Mouse (Mus musculus) heart, adult 2 months (tissue): ENCODE data around the gene Ccdc190. TPM values are rescaled to one million over a fixed set of nuclear protein-coding genes. Genes with fewer than 3 reads are reported as not detected.

Source experiments
- DNase-seq, 2 experiments: peaks; one replicate each; pipeline ENCODE4 v3.0.0; 2021
- H3K27ac ChIP-seq: fragments of 200-600 bp; 2 replicates; pipeline ENCODE4 v1.8.1; 2022
- H3K27me3 ChIP-seq: fragments of 200-500 bp; 2 replicates; pipeline ENCODE4 v1.6.1; 2012; ENCODE audit warnings: mild to moderate bottlenecking, low read length, inconsistent platforms, mixed read lengths; ENCODE audit not compliant: control insufficient read depth, insufficient read depth
- H3K36me3 ChIP-seq: fragments of 200-500 bp; 2 replicates; pipeline ENCODE4 v1.6.1; 2012; ENCODE audit warnings: low read length, inconsistent platforms; ENCODE audit not compliant: control insufficient read depth, insufficient read depth
- H3K4me1 ChIP-seq: fragments of 200-500 bp; 2 replicates; pipeline ENCODE4 v1.6.1; 2011; ENCODE audit warnings: low read length; ENCODE audit not compliant: control insufficient read depth, insufficient read depth
- H3K4me3 ChIP-seq: fragments of 200-600 bp; 2 replicates; pipeline ENCODE4 v1.8.1; 2022
- H3K79me2 ChIP-seq: fragments of 200-500 bp; replicated peaks from 2 replicates; pipeline ENCODE4 v1.6.1; 2012; ENCODE audit warnings: mild to moderate bottlenecking, inconsistent platforms, low read length, moderate library complexity, mixed read lengths; ENCODE audit not compliant: control insufficient read depth, insufficient read depth
- H3K9ac ChIP-seq: fragments of 200-500 bp; 2 replicates; pipeline ENCODE4 v1.6.1; 2012; ENCODE audit warnings: low read depth, mild to moderate bottlenecking, control low read depth, inconsistent platforms, low read length, mixed read lengths
- CTCF ChIP-seq: fragments of 200-600 bp; IDR thresholded peaks from 2 replicates; pipeline ENCODE4 v1.8.1; 2022; ENCODE audit warnings: antibody characterized with exemption, mild to moderate bottlenecking, moderate library complexity
- EP300 ChIP-seq: fragments of 200-500 bp; IDR thresholded peaks from 2 replicates; pipeline ENCODE4 v1.6.1; 2011; ENCODE audit warnings: low read depth, low read length, control low read depth; ENCODE audit not compliant: insufficient read depth
- POLR2A ChIP-seq: fragments of 200-500 bp; IDR thresholded peaks from 2 replicates; pipeline ENCODE4 v1.6.1; 2011; ENCODE audit warnings: mild to moderate bottlenecking, low read depth, low read length, control low read depth; ENCODE audit not compliant: insufficient read depth
- WGBS: fragments of 180-500 bp; shearing (Covaris S2); methylation state at CpG from one replicate; pipeline ENCODE4 v1.1.7; 2018; 5-methylcytosine and 5-hydroxymethylcytosine counted together
- intact Hi-C: fragments of 180-260 bp; cut with DNase I; formaldehyde crosslinking; loops from one replicate; pipeline ENCODE4 v1.15.1; 2025
- polyA plus RNA-seq: library from polyadenylated mRNA; depleted of rRNA; stranded (reverse); fragments of >200 nt; gene quantifications from 2 replicates; pipeline ENCODE4 v1.2.3, GENCODE M21; 2012
- total RNA-seq, 2 experiments: library from RNA; stranded (reverse); gene quantifications; 2 replicates each; pipeline ENCODE4 v1.2.3; 2021

The Ccdc190 gene
- total and polyA plus RNA-seq, 3 experiments = 0.16 to 0.29 TPM; not detected in 1

- Histone ChIP-seq H3K4me3 (no peak overlapping the region), H3K36me3 (no peaks in the 10 kb centered on the region), H3K9ac (no peak overlapping the region), H3K27ac (no peak overlapping the region), H3K4me1 (no peaks in the 10 kb centered on the region), H3K27me3 (no peaks in the 10 kb centered on the region), H3K79me2 (no peaks in the 10 kb centered on the region)
- 33% methylated on average over 8 of the region's 8 CpGs for WGBS
- DNase-seq = no peak
- intact Hi-C loops = no loop called here
- TF ChIP-seq POLR2A (no peak), CTCF (peak; percentile 88)
Observed at GRCm38 (mm10) chr1:169921710-169922211, 6.7 kb upstream of the Ccdc190 start.

- intact Hi-C loops = no loop called here
- no peak overlapping the region for H3K9ac ChIP-seq
- no peak overlapping the region for H3K27ac ChIP-seq
- no peaks in the 10 kb centered on the region for H3K4me1 ChIP-seq
- no peaks in the 10 kb centered on the region for H3K36me3 ChIP-seq
- H3K27me3 ChIP-seq = no peaks in the 10 kb centered on the region
- TF ChIP-seq CTCF = no peak
- TF ChIP-seq EP300 = no peak
- TF ChIP-seq POLR2A = no peak
- no peaks in the 10 kb centered on the region for H3K79me2 ChIP-seq
- WGBS = 23% methylated on average over 2 of the region's 2 CpGs
- no peak overlapping the region for H3K4me3 ChIP-seq
- no peak for DNase-seq
Observed at GRCm38 (mm10) chr1:169924567-169924966, 3.9 kb upstream of the Ccdc190 start.

GRCm38 (mm10) chr1:169927753-169928369 is 587 bp upstream of the Ccdc190 start:
- no peak overlapping the region for H3K9ac ChIP-seq
- H3K4me3 ChIP-seq = no peak overlapping the region
- H3K27ac ChIP-seq = no peak overlapping the region
- DNase-seq = no peak
- H3K4me1 ChIP-seq = no peaks in the 10 kb centered on the region
- H3K79me2 ChIP-seq = no peaks in the 10 kb centered on the region
- intact Hi-C loops = no loop called here
- no peaks in the 10 kb centered on the region for H3K36me3 ChIP-seq
- 70% methylated on average over 8 of the region's 8 CpGs for WGBS
- no peaks in the 10 kb centered on the region for H3K27me3 ChIP-seq
- TF ChIP-seq CTCF = no peak
- no peak for TF ChIP-seq EP300
- no peak for TF ChIP-seq POLR2A

- 75% methylated on average over 7 of the region's 7 CpGs for WGBS
- no peaks in the 10 kb centered on the region for H3K4me1 ChIP-seq
- intact Hi-C loops = no loop called here
- no peaks in the 10 kb centered on the region for H3K79me2 ChIP-seq
- H3K27me3 ChIP-seq = no peaks in the 10 kb centered on the region
- no peaks in the 10 kb centered on the region for H3K36me3 ChIP-seq
- H3K27ac ChIP-seq = no peak overlapping the region
- DNase-seq = no peak
- no peak overlapping the region for H3K9ac ChIP-seq
- no peak overlapping the region for H3K4me3 ChIP-seq
- TF ChIP-seq POLR2A = no peak
- no peak for TF ChIP-seq CTCF
- TF ChIP-seq EP300 = no peak
Observed at GRCm38 (mm10) chr1:169931698-169932097, 3.2 kb downstream of the Ccdc190 start.

- 65% methylated on average over 7 of the region's 7 CpGs for WGBS
Observed at GRCm38 (mm10) chr1:169932122-169932746, 3.8 kb downstream of the Ccdc190 start.

GRCm38 (mm10) chr1:169934005-169934725 is 5.7 kb downstream of the Ccdc190 start:
- peak in 1 of 2 experiments; percentile 39 for DNase-seq
- no peaks in the 10 kb centered on the region for H3K4me1 ChIP-seq
- WGBS = 30% methylated on average over 16 of the region's 16 CpGs
- no peaks in the 10 kb centered on the region for H3K27me3 ChIP-seq
- intact Hi-C loops = loop anchor here (1.0 to 2.0 kb wide), 3 partner anchors 203 to 401 kb away; no protein-coding TSS in a partner anchor
- no peak overlapping the region for H3K27ac ChIP-seq
- TF ChIP-seq CTCF = peak; percentile 75
- TF ChIP-seq EP300 = no peak
- no peak for TF ChIP-seq POLR2A
- H3K9ac ChIP-seq = peak overlapping the region; percentile 20; the same call in 1 of the 2 replicates
- H3K79me2 ChIP-seq = no peaks in the 10 kb centered on the region
- H3K36me3 ChIP-seq = no peaks in the 10 kb centered on the region
- H3K4me3 ChIP-seq = peak overlapping the region; percentile 30; the same call in 1 of the 2 replicates

More at GRCm38 (mm10) chr1:169932122-169932746, 3.8 kb downstream of the Ccdc190 start:
- Histone ChIP-seq H3K79me2 (no peaks in the 10 kb centered on the region), H3K27ac (no peak overlapping the region), H3K4me3 (no peak overlapping the region), H3K4me1 (no peaks in the 10 kb centered on the region), H3K9ac (no peak overlapping the region), H3K27me3 (no peaks in the 10 kb centered on the region), H3K36me3 (no peaks in the 10 kb centered on the region)
- DNase-seq = no peak
- TF ChIP-seq POLR2A = no peak
- no peak for TF ChIP-seq EP300
- TF ChIP-seq CTCF = no peak
- intact Hi-C loops = no loop called here
